Mouse (Mus musculus) heart, embryonic 12.5 days (tissue): ENCODE data around the gene Ust. TPM values are rescaled to one million over a fixed set of nuclear protein-coding genes. Genes with fewer than 3 reads are reported as not detected.

ENCODE experiments used
- ATAC-seq: fragments of 200-750 bp; cut with Nextera tagmentation; 2 replicates; pipeline ENCODE4 v1.8.0; 2017; ENCODE audit warnings: moderate TSS enrichment, moderate library complexity; ENCODE audit not compliant: insufficient number of reproducible peaks, low FRiP score
- H3K27ac ChIP-seq: fragments of 300-500 bp; sonication (generic); 2 replicates; pipeline ENCODE4 v1.5.1; 2016; ENCODE audit warnings: mild to moderate bottlenecking, moderate library complexity; ENCODE audit not compliant: poor library complexity, severe bottlenecking
- H3K27me3 ChIP-seq: fragments of 300-500 bp; sonication (generic); replicated peaks from 2 replicates; pipeline ENCODE4 v1.6.1; 2016; ENCODE audit warnings: mild to moderate bottlenecking, moderate library complexity
- H3K36me3 ChIP-seq: fragments of 300-500 bp; sonication (generic); 2 replicates; pipeline ENCODE4 v1.6.1; 2016; ENCODE audit warnings: mild to moderate bottlenecking, moderate library complexity
- H3K4me1 ChIP-seq: fragments of 300-500 bp; sonication (generic); replicated peaks from 2 replicates; pipeline ENCODE4 v1.6.1; 2016; ENCODE audit warnings: mild to moderate bottlenecking
- H3K4me2 ChIP-seq: fragments of 300-500 bp; sonication (generic); 2 replicates; pipeline ENCODE4 v1.6.1; 2016; ENCODE audit warnings: mild to moderate bottlenecking, moderate library complexity
- H3K4me3 ChIP-seq: fragments of 300-500 bp; sonication (generic); 2 replicates; pipeline ENCODE4 v1.5.1; 2016; ENCODE audit warnings: mild to moderate bottlenecking
- H3K9ac ChIP-seq: fragments of 300-500 bp; sonication (generic); 2 replicates; pipeline ENCODE4 v1.6.1; 2016; ENCODE audit warnings: mild to moderate bottlenecking, moderate library complexity
- H3K9me3 ChIP-seq: fragments of 300-500 bp; sonication (generic); replicated peaks from 2 replicates; pipeline ENCODE4 v1.6.1; 2016; ENCODE audit warnings: mild to moderate bottlenecking, moderate library complexity
- WGBS: fragments of 180-500 bp; shearing (Covaris S2); methylation state at CpG from one replicate; pipeline ENCODE4 v1.1.7; 2016; 5-methylcytosine and 5-hydroxymethylcytosine counted together
- polyA plus RNA-seq: library from polyadenylated mRNA; unstranded; fragments of >200 nt; fragmentation: Nextera tagmentation; extraction: Ambion mirVana; gene quantifications from 2 replicates; pipeline ENCODE4 v1.2.1, GENCODE M21; 2016

Gene Ust
- polyA plus RNA-seq, 1 experiment from 2014 or later, result 2.4 TPM

DNA sequence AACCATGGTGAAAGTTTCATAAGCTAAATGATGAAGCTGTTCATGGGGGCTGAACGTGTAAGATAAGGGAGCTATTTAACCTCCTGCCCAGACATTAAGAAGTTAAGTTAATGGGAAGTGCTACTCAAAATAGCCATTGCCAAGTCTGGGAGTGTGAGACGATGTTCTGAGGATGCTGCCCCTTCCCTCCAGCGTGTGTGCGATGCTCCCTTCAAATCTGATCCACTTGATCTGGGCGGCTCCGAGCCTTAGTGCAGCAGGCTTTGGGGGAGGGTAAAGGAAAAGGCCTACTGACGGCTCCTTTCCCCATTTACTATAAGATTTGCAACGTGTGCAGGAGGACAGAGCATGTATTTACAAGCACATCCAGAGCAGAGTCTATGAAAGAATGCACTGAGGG is 301.7 kb downstream of the Ust start:
- Histone ChIP-seq H3K9me3 (no peaks in the 10 kb centered on the region), H3K4me2 (0 out of 2 replicates have a peak overlapping the region, but pooled peaks have one; percentile 3), H3K27me3 (no peaks in the 10 kb centered on the region), H3K4me3 (no peak overlapping the region), H3K9ac (no peak overlapping the region), H3K27ac (no peak overlapping the region), H3K36me3 (no peaks in the 10 kb centered on the region), H3K4me1 (peaks cover 26% of the 10 kb centered on the region)
- 17% methylated on average over 8 of the region's 8 CpGs for WGBS
- ATAC-seq, result no peak

DNA sequence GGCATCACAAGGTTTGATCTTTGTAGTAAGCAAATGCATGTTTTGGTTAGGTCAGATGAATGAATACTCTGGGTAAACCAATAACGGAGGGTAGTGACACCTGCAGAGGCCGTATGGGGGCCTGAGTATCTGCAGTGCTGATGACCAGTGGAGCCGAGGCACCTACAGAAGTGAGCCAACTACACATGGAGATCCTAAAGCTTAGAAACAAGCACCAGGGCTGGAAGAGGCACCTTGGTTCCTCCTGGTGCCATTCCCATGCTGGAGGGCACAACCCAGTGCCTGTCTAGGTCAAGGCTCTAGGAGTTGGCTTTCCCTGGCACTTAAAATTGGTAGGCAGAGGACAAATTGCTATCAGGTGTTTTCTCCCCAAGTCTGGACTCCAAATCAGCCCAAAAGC is 303.4 kb downstream of the Ust start:
- Histone ChIP-seq H3K36me3 (no peaks in the 10 kb centered on the region), H3K9ac (no peak overlapping the region), H3K9me3 (no peaks in the 10 kb centered on the region), H3K4me2 (no peak overlapping the region), H3K4me3 (no peak overlapping the region), H3K4me1 (peaks cover 26% of the 10 kb centered on the region), H3K27me3 (no peaks in the 10 kb centered on the region), H3K27ac (no peak overlapping the region)
- no peak for ATAC-seq
- 82% methylated on average over 3 of the region's 3 CpGs for WGBS

DNA sequence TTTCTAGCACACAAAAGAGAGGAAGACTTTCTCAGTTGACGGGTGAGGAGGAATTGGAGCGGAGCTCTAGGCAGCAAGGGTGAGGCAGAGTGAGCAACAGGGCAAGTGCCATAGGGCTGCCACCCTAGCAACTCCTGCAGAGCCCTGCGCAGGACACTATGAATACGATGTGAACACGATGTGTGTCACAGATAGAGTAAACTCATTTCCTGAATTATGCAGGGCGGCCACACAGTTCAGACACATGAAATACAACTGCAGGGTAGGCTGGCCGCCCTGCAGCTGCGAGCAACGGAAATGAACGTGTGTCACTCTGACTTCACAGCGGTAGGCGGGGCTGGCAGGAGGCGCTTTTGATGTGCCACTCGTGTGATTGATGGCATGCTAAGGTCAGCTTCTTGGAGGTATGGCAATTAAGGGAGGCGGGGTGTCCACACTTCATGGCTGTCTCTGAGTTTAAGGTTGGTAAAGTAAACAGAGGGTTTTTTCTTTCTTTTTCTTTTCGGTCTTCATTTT is 304.7 kb downstream of the Ust start:
- peak overlapping the region; percentile 62; the same call in 1 of the 2 replicates for H3K27ac ChIP-seq
- H3K4me2 ChIP-seq, result 0 out of 2 replicates have a peak overlapping the region, but pooled peaks have one; percentile 0
- no peak overlapping the region for H3K4me3 ChIP-seq
- H3K4me1 ChIP-seq, result peaks cover 26% of the 10 kb centered on the region
- 42% methylated on average over 16 of the region's 16 CpGs for WGBS
- H3K9me3 ChIP-seq, result no peaks in the 10 kb centered on the region
- H3K9ac ChIP-seq, result no peak overlapping the region
- ATAC-seq, result no peak
- H3K27me3 ChIP-seq, result no peaks in the 10 kb centered on the region
- no peaks in the 10 kb centered on the region for H3K36me3 ChIP-seq

DNA sequence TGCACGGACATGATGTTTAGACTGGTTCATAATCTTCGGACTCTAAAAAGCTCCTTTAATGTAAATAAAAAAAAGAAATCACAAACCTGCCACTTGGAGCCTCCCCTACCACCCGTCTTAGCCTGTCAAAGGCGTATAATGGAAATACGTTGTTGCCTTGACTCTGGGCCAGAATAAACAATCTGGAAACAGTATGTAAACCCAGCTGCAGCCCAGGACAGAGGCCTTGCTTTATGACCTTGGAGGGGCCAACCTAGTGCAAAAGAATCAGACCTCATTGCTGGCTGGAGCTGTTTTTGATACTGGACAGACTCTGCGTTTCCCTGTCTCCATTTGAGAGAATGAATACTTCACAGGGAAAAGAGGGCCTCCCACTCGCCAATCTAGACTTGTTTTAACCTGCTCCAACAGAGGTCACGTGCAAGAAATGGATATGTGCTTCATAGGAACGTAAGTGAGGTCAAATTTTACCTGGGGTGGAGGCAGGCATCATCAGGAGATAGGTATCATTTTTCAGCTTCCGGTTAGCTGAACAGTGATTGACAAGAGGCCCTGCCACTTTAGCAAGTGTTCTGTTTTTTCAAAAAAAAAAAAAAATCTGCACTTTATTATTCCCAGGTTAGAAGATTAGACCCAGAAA is 305.2 kb downstream of the Ust start:
- peaks cover 26% of the 10 kb centered on the region for H3K4me1 ChIP-seq
- peak overlapping the region; percentile 62 for H3K27ac ChIP-seq
- WGBS, result 37% methylated on average over 10 of the region's 10 CpGs
- H3K4me3 ChIP-seq, result no peak overlapping the region
- no peaks in the 10 kb centered on the region for H3K27me3 ChIP-seq
- no peak overlapping the region for H3K9ac ChIP-seq
- H3K9me3 ChIP-seq, result no peaks in the 10 kb centered on the region
- no peak overlapping the region for H3K4me2 ChIP-seq
- H3K36me3 ChIP-seq, result no peaks in the 10 kb centered on the region
- ATAC-seq, result peak; percentile 51; the same call in 1 of the 2 replicates

DNA sequence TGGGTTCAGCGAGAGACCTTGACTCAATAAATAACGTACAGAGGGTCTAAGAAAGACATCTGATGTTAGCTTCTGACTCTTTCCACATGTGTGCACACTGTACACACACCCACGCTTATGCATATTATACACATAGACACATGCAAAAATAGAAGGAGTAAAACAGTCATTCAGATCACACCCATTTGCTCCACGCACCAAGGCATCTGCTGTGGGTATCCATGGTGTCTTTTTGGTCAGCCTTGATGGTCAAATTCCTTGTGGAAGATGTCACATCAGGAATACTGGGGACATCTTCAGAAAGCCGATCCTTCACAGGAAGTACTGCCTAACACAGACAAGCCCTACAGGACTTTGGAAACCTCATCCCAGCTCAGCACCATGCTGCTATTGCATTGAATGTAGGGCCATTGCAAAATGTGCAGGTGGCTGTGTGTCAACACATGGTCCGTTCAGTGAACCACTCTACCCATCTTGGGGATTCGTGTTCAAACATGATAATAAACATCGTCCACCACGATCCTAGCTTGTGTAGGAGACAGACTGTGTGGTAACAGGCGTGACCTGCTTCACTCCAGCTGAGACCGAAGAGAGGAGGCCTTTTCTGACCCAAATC is 305.9 kb downstream of the Ust start:
- H3K27ac ChIP-seq, result no peak overlapping the region
- no peaks in the 10 kb centered on the region for H3K9me3 ChIP-seq
- no peaks in the 10 kb centered on the region for H3K36me3 ChIP-seq
- no peak overlapping the region for H3K4me2 ChIP-seq
- H3K27me3 ChIP-seq, result no peaks in the 10 kb centered on the region
- 79% methylated on average over 11 of the region's 11 CpGs for WGBS
- H3K9ac ChIP-seq, result no peak overlapping the region
- peaks cover 26% of the 10 kb centered on the region for H3K4me1 ChIP-seq
- H3K4me3 ChIP-seq, result no peak overlapping the region
- no peak for ATAC-seq

DNA sequence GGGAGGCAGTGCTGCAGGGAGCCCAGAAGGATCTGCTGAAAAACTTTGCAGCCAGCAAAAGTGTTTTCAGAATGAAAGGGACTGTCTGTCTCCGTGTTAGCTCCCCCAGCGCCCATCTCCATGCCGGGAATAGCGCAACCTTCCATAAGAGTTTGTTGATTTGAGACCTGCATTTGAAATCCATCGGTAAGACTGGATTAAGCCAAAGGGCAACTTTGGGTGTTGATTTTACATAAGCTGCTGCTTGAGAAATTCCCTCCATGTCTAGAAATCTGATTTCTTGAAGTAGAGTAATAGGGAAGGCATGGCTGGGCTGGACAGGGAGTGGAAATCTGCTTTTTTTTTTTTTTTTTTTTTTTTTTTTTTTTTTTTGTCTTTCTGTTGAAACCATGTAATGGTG is 306.9 kb downstream of the Ust start:
- H3K9ac ChIP-seq, result no peak overlapping the region
- H3K36me3 ChIP-seq, result no peaks in the 10 kb centered on the region
- no peak overlapping the region for H3K4me2 ChIP-seq
- H3K4me1 ChIP-seq, result peaks cover 19% of the 10 kb centered on the region
- H3K4me3 ChIP-seq, result no peak overlapping the region
- no peak overlapping the region for H3K27ac ChIP-seq
- H3K9me3 ChIP-seq, result no peaks in the 10 kb centered on the region
- no peak for ATAC-seq
- H3K27me3 ChIP-seq, result no peaks in the 10 kb centered on the region
- WGBS, result 74% methylated on average over 5 of the region's 5 CpGs

DNA sequence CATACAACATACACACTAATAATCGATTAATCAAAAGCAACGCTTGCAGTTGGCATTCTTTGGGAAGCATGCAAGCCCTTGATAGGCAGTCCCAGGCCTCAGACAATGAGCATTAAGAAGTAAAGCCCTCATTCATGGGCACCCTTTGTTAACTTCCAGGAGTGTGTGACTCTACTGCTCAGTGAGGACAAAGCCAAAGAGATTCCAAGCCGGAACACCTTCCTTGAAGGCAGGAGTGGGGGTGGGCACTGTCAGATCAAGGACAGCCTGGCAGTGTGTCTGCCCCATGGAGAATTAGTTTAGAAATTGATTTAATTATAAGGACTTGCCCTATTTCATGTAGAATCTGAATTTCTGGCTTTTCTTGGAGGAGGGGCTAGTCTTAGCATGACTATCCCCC is 308.3 kb downstream of the Ust start:
- no peak overlapping the region for H3K27ac ChIP-seq
- no peaks in the 10 kb centered on the region for H3K9me3 ChIP-seq
- no peak overlapping the region for H3K4me3 ChIP-seq
- no peak overlapping the region for H3K4me2 ChIP-seq
- WGBS, result 85% methylated on average over 3 of the region's 3 CpGs
- H3K4me1 ChIP-seq, result peaks cover 18% of the 10 kb centered on the region
- no peaks in the 10 kb centered on the region for H3K27me3 ChIP-seq
- H3K36me3 ChIP-seq, result no peaks in the 10 kb centered on the region
- no peak for ATAC-seq
- H3K9ac ChIP-seq, result no peak overlapping the region

DNA sequence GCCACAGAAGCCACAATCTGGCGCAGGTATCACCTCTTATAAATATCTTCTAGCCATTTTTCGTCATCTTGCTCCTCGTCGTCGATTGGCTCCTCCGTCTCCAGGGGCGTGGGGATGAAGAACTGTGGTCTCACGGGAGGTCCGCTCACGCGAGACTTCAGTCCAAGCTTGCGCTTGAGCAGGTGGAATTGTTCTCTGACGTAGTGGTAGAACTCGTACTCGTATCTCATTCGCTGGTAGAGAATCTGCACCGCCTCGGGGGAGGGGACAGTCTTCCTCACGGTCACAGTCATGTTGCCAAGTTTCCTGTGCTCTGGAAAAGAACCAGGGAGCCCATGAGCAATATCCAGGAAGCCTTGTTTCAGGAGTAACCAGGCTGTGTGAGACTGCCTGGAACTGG is 311.3 kb downstream of the Ust start:
- WGBS, result 93% methylated on average over 19 of the region's 19 CpGs
- Histone ChIP-seq H3K4me3 (no peak overlapping the region), H3K27me3 (no peaks in the 10 kb centered on the region), H3K4me1 (no peaks in the 10 kb centered on the region; the same call in 1 of the 2 replicates), H3K9me3 (no peaks in the 10 kb centered on the region), H3K27ac (no peak overlapping the region), H3K9ac (no peak overlapping the region), H3K4me2 (no peak overlapping the region), H3K36me3 (no peaks in the 10 kb centered on the region)
- no peak for ATAC-seq

DNA sequence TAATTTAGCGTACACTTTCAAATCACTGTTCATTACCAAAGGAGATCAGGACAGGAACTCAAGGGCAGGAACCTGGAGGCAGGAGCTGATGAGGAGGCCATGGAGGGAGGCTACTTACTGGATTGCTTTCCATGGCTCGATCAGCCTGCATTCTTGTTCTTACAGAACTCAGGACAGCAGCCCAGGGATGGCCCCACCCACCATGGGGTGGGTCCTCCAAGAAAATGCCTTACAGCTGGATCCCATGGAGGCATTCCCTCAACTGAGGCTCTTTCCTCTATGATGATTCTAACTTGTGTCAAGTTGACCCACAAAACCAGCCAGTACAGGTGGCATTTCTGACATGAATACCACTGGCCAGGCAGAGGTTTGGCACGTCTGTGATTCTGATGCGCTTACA is 314.9 kb downstream of the Ust start:
- WGBS, result 68% methylated on average over 4 of the region's 4 CpGs
- no peak for ATAC-seq
- H3K27ac ChIP-seq, result no peak overlapping the region

DNA sequence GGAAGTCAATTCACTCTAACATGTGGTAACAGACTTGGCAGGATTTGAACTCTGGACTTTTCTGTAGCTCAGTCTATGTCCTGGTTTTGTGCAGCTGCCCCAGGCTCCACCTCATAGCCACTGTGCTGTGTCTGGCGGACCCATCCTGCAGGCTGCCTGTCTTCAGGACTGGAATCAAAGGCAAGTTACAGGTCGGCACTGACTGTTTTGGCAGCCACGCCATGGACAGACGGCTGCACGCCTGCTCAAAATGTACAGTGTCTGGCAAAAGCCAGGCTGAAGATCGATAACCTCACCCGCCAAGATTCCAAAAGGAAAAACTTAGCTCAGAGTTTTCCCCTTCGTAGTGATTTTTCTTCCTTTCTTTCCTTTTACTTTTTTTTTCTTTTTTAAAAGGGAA is 318.8 kb downstream of the Ust start:
- Histone ChIP-seq H3K36me3 (no peaks in the 10 kb centered on the region), H3K9ac (no peak overlapping the region), H3K9me3 (no peaks in the 10 kb centered on the region), H3K27ac (no peak overlapping the region), H3K27me3 (no peaks in the 10 kb centered on the region), H3K4me2 (no peak overlapping the region), H3K4me1 (0 out of 2 replicates have a peak, but pooled peaks cover 3% of the 10 kb centered on the region), H3K4me3 (no peak overlapping the region)
- ATAC-seq, result no peak
- 75% methylated on average over 8 of the region's 8 CpGs for WGBS

More for the DNA sequence above, 314.9 kb downstream of the Ust start:
- Histone ChIP-seq H3K4me1 (no peaks in the 10 kb centered on the region; the same call in 1 of the 2 replicates), H3K9me3 (no peaks in the 10 kb centered on the region), H3K4me3 (no peak overlapping the region), H3K4me2 (no peak overlapping the region), H3K36me3 (no peaks in the 10 kb centered on the region), H3K9ac (no peak overlapping the region), H3K27me3 (no peaks in the 10 kb centered on the region)

DNA sequence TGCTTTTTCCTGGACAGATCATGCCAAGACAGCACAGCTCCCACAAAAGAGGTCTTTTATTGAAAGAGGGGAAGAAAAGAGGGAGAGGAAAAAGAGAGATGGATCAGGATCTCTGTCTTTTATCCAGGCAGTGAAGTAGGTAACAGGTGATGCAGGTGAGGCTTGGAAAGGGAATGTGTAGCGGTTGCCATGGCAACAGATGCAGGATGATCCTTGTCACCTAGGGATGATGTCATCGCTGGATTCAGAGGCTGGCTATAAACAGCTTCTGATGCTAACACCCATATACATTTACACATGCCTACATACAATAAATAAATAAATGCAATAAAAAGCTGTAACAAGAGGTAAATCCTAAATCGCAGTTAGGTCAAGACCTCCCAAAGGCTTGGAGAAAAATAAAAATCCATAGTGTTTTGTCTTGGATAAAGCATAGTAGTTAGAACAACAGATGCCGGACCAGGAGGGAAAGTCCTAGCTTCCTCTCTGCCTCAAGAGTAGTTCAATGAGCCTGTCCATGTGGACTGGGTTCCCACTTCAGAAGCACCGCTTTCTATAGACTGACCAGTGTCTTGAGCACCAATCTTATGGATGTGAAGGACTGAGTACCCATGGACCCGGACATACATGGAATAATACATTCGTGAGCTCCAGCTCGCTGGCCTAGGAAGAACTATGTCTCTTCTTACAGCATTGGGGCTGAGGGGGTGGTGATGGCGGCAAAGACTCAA is 319.4 kb downstream of the Ust start:
- Histone ChIP-seq H3K4me3 (no peak overlapping the region), H3K4me1 (0 out of 2 replicates have a peak, but pooled peaks cover 3% of the 10 kb centered on the region), H3K36me3 (no peaks in the 10 kb centered on the region), H3K27ac (no peak overlapping the region), H3K27me3 (no peaks in the 10 kb centered on the region), H3K9ac (no peak overlapping the region), H3K4me2 (no peak overlapping the region), H3K9me3 (no peaks in the 10 kb centered on the region)
- 83% methylated on average over 9 of the region's 9 CpGs for WGBS
- no peak for ATAC-seq
